Mouse (Mus musculus): ENCODE measurements at regions not wholly inside any gene's neighbourhood (a gene's known extent, or its start where the extent isn't known, plus 50 kb on each side); places are given as distances from the start of the nearest gene placed in this dataset.

GRCm38 (mm10) chr9:78775462-78775861, 160.1 kb downstream of the Cd109 start:
- peak; percentile 62; the same call in 1 of the 2 replicates for TF ChIP-seq CTCF (IDR thresholded peaks at IDR 0.05; ENCODE audit: borderline replicate concordance, insufficient read depth, low read length)
- no peak for TF ChIP-seq POLR2A (IDR thresholded peaks at IDR 0.05; ENCODE audit: low read depth, low read length)

Data from embryonic fibroblast, embryonic 13.5 days (primary cell).